Mouse (Mus musculus): ENCODE results near the gene S100g. TPM values are rescaled to one million over a fixed set of nuclear protein-coding genes. Genes with fewer than 3 reads are reported as not detected.

S100g gene
- not detected in 2 replicates for polyA plus RNA-seq (2012; ENCODE audit: insufficient read depth, insufficient read length, missing spikeins)

DNA sequence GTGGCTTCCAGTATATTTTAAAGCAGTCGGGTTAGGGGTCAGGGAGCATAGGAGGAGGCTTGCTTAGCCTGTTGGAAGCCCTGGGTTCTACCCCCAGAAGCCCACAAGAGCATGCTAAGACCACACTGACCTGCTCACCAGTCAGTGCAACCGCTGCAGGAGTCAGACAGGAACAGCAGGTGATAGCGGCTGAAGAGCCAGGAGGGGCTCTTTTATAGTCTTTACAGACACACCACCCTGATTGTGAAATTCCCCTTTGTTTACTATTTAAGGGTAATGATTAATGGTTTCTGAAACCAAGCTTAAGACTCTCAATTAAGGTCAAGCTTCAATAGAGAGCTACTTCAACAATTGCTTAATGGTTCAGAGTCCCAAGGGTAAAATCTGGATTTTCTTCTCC, at the start of gene S100g:
S100g (minus strand) TSS at position 217 of the 400 bp plus-strand sequence.
- Histone ChIP-seq H3K4me3 (ENCODE audit: insufficient read depth, low read depth, low read length) (no peak within 1 kb of the TSS), H3K27ac (replicated peaks; ENCODE audit: low read depth, low read length) (no peak within 1 kb of the TSS)

DNA sequence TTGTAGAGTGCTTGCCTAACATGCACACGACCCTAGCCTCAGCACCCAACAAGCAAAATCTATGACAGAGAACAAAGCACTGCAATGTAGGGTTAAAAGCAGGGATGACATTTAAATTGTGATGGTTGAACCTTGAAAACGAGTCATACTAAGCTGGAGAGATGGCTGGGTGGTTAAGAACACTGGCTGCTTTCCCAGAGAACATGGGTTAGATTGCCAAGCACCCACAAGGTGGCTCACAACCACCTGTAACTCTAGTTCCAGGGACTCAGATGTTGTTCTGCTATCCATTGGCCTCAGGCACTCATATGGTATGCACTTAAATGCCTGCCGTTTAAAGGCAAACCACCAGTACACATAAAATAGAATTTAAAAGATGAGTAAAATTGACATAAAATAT, 27.7 kb upstream of the S100g start:
- Histone ChIP-seq H3K4me3 (ENCODE audit: insufficient read depth, low read depth, low read length) (no peak overlapping the region), H3K27ac (replicated peaks; ENCODE audit: low read depth, low read length) (no peak overlapping the region), H3K4me1 (ENCODE audit: control insufficient read depth, insufficient read depth, insufficient read length, low read length) (no peaks in the 10 kb centered on the region)

More for the DNA sequence above, at the start of gene S100g:
- H3K4me1 ChIP-seq (ENCODE audit: control insufficient read depth, insufficient read depth, insufficient read length, low read length) = no peaks in the 10 kb centered on the region

DNA sequence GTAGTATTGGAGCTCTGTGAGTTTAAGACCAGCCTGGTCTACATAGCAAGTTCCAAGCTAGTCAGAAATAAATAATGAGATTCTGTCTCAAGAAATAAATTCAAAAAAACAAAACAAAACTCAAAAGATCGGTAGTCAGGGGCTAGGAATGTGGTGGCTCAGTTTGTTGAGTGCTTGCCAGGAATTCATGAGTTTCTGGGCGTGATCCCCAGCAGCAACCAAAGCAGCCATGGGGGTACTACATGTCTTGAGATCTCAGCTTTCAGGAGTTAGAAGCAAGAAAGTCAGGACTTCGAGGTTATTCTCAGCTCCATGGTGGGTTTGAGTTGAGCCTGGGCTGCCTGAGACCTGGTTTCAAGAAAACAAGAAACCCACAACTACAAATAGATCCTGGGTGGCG, 27.0 kb upstream of the S100g start:
- Histone ChIP-seq H3K27ac (replicated peaks; ENCODE audit: low read depth, low read length) (no peak overlapping the region), H3K4me3 (ENCODE audit: insufficient read depth, low read depth, low read length) (no peak overlapping the region), H3K4me1 (ENCODE audit: control insufficient read depth, insufficient read depth, insufficient read length, low read length) (no peaks in the 10 kb centered on the region)

DNA sequence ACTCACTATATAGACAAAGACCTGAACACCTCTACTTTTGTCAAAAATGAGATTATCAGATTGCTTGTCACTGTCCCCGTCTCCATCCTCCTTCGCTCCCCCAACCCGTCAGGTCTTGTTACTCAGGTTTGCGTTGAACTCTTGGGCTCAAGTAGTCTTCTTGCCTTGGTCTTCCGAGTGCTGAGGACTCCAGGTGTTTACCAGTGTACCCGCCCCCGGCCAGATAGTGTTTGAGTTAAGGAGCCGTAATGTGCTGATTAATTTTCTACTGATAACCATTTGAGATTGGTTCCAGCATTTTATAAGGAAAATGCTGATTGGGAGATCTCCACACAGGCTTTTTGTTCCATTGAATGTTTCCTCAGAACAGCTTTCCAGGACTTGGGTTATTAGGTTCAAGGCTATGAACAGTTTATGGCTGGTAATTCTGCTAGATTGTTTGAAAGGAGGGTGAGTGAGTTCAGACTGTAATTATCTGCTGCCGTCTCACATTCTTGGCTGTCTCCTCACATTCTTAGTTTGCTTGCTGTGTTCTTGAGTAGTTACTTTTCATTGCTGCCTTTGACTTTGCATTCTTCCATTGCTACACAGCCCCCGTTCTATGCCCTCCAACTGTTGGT, 22.6 kb upstream of the S100g start:
- H3K27ac ChIP-seq (replicated peaks; ENCODE audit: low read depth, low read length) = no peak overlapping the region
- H3K4me3 ChIP-seq (ENCODE audit: insufficient read depth, low read depth, low read length) = no peak overlapping the region
- H3K4me1 ChIP-seq (ENCODE audit: control insufficient read depth, insufficient read depth, insufficient read length, low read length) = no peaks in the 10 kb centered on the region

DNA sequence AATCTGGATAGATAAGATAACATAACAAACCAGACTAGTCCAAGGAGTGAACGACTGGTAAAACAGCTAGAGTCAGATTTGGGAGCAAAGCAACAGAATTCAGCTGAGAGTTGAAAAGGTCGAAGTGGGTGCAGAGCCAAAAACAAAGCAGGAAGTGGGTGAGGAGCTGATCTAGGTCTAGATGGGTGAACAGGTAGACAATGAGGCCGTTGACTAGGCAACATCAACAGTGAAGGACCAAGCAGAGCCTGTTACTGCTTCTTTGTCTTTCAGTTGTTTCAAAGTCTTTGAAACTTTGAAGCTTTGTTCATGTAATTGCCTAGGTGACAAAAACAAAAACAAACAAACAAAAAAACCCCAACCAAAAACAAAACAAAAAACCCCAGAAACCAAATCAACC, 11.8 kb upstream of the S100g start:
- Histone ChIP-seq H3K4me1 (ENCODE audit: control insufficient read depth, insufficient read depth, insufficient read length, low read length) (no peaks in the 10 kb centered on the region), H3K4me3 (ENCODE audit: insufficient read depth, low read depth, low read length) (no peak overlapping the region), H3K27ac (replicated peaks; ENCODE audit: low read depth, low read length) (no peak overlapping the region)

DNA sequence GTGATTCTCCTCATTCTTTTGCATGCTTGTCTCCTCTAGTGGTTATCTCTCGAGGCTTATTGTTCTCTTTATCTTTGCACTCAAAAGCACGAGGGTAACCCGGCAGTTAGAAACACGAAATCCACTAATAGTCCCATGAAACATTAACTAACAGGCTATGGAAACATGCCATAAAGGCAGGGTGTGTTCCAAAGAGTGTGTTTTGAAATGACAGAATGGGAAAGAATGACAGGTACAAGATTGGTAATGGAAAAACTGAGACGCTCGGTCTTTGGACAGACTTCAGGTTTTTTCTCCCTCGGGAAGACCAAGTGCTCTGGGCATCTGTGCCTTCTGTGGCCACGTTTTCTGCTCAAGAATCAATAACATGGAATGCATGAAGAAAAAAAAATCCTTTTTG, 3.1 kb upstream of the S100g start:
- Histone ChIP-seq H3K4me1 (ENCODE audit: control insufficient read depth, insufficient read depth, insufficient read length, low read length) (no peaks in the 10 kb centered on the region), H3K4me3 (ENCODE audit: insufficient read depth, low read depth, low read length) (no peak overlapping the region), H3K27ac (replicated peaks; ENCODE audit: low read depth, low read length) (no peak overlapping the region)

DNA sequence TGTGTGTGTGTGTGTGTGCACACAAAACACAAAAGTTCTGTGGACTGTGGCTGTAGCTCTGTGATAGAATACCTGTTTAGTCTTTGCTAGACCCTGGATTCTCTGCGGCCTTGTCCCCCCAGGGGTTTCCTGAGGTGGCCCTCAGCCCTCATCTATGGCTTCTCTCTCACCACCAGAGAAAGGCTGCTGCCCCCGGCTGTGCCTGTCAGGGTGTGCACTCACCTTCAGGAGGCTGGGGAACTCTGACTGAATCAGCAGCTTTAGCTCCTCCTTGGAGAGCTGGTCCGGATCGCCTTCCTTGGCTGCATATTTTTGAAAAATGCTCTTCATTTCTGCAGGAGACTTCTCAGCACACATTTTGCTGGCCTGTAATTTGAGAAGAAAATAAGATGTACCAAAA, 559 bp downstream of the S100g start:
- Histone ChIP-seq H3K4me3 (ENCODE audit: insufficient read depth, low read depth, low read length) (no peak overlapping the region), H3K27ac (replicated peaks; ENCODE audit: low read depth, low read length) (no peak overlapping the region), H3K4me1 (ENCODE audit: control insufficient read depth, insufficient read depth, insufficient read length, low read length) (no peaks in the 10 kb centered on the region)

DNA sequence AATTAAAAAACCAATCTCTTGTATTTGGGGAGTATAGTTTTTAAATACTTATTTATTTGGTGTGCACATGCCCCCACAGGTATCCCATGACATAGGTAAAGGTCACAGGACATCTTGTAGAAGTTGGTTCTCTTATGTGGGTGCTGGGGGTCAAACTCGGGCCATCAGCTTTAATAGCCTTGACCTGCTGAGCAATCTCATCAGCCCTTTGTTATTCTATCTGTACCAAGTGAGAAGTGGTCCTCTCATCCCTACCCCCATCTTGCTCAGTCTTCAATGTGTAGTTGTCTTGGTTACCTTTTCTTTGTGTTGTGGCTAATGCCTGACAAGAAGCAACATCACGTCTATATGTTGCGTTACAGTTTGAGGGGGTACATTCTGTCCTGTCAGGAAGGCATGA, 6.5 kb downstream of the S100g start:
- no peaks in the 10 kb centered on the region for H3K4me1 ChIP-seq (ENCODE audit: control insufficient read depth, insufficient read depth, insufficient read length, low read length)
- H3K27ac ChIP-seq (replicated peaks; ENCODE audit: low read depth, low read length) = no peak overlapping the region
- no peak overlapping the region for H3K4me3 ChIP-seq (ENCODE audit: insufficient read depth, low read depth, low read length)

DNA sequence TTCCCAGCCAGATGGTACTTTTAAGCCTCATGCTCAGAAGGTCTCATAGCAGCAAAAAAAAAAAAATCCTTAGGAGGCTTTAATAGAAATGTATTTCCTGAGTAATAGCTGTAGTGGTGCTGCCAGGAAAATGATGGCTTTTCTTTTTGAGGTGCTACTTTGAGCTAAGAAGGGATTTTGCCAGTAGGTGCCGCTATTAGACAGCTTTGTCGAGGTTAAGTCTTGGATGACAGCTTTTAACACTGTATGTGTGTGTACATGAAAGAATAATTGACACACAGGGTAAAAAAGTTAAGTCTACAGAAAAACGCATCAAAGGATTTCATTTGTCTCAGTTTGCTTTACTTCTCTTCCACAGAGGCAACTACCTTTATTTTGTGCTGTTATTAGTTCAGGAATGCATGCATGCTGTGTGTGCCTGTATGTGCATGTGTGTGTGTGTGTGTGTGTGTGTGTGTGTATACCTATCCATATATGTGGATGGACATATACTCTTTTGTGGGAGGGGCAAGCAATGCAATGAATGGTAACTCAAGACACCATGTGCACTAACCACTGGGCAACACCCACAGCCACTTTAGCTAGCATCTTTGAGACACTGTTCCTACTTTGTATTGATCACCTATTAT, 14.5 kb downstream of the S100g start:
- no peak overlapping the region for H3K4me3 ChIP-seq (ENCODE audit: insufficient read depth, low read depth, low read length)
- no peak overlapping the region for H3K27ac ChIP-seq (replicated peaks; ENCODE audit: low read depth, low read length)
- H3K4me1 ChIP-seq (ENCODE audit: control insufficient read depth, insufficient read depth, insufficient read length, low read length) = no peaks in the 10 kb centered on the region

DNA sequence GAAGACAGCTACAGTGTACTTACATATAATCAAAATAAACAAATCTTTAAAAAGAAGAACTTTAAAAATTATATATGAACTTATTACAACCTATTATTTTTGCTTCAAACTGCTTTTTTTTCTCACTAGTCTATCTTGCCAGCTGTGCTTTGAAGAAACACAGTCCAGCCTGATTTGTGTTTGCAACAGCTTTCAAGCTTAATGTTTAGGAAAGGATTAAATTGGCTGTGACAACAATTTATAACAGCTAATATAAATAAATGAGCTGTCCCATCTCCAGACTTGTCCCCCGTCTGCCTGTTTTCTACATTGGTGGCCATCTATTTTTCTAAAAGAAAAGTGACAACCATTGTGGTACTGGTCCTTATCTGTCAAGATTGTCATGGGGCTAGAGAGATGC, 22.4 kb downstream of the S100g start:
- Histone ChIP-seq H3K27ac (replicated peaks; ENCODE audit: low read depth, low read length) (no peak overlapping the region), H3K4me1 (ENCODE audit: control insufficient read depth, insufficient read depth, insufficient read length, low read length) (no peaks in the 10 kb centered on the region), H3K4me3 (ENCODE audit: insufficient read depth, low read depth, low read length) (no peak overlapping the region)

DNA sequence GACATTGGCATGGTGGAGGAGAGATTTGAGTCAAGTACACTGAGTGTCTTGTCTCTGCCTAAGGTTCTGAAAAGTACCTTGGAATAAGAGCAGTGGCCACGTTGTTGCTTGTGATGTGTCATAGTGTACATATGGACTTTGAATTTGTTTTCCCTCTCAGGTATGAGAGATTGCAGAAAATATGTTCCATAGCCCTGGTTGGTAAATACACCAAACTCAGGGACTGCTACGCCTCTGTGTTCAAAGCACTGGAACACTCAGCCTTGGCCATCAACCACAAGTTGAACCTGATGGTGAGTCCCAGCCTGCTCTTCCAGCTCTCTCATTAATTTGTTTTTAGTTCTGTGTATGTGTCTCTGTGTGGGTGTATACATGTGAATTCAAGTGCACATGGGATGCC, 32.9 kb downstream of the S100g start:
- Histone ChIP-seq H3K27ac (replicated peaks; ENCODE audit: low read depth, low read length) (no peak overlapping the region), H3K4me3 (ENCODE audit: insufficient read depth, low read depth, low read length) (no peak overlapping the region), H3K4me1 (ENCODE audit: control insufficient read depth, insufficient read depth, insufficient read length, low read length) (no peaks in the 10 kb centered on the region)

DNA sequence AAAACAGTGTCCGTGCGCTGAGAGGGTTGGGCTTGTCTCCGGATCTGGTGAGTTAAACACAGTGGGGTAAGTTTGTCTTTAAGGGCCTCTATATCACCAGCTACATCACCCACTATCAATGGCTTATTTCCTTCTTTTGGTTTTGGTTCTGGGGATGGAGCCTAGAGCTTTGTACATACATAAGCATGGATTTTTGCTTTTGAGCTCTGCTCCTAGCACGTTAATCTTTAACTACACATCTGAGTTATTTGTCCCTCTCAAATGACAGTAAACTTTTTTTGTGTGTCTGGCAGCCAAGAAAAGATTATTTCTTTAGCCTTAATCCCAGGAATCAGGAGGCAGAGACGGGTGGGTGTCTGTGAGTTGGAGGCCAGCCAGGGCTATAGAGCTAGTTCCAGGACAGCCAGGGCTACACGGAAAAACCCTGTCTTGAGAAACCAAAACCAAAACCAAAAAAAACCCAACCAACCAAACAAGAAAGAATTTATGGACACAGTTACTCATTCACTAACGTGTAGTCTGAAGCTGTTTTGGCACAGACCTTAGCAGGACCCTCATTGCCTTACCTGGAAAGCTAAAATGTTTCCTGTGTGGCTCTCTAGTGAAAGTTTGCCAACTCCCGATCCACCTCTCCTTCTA, 42.8 kb downstream of the S100g start:
- H3K4me3 ChIP-seq (ENCODE audit: insufficient read depth, low read depth, low read length) = no peak overlapping the region
- no peaks in the 10 kb centered on the region for H3K4me1 ChIP-seq (ENCODE audit: control insufficient read depth, insufficient read depth, insufficient read length, low read length)
- H3K27ac ChIP-seq (replicated peaks; ENCODE audit: low read depth, low read length) = no peak overlapping the region

DNA sequence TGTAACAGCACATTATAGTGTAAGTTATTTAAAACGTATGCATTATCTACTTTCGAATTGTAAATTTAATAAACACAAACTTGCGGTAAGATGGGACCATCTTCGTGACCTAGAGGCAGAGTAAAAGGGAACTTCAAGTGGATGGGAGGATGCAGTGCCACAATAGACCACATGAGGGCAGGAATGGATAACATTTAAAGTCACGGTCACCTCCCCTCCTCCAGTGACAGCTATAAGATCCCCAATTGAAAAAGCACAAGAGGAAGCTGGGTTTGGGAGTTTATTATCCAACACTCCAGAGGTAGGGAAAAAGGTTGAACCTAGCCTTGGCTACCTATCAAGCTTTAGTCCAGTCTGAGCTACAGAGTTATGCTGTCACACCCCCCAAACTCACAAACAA, 48.7 kb downstream of the S100g start:
- Histone ChIP-seq H3K27ac (replicated peaks; ENCODE audit: low read depth, low read length) (no peak overlapping the region), H3K4me3 (ENCODE audit: insufficient read depth, low read depth, low read length) (no peak overlapping the region)

DNA sequence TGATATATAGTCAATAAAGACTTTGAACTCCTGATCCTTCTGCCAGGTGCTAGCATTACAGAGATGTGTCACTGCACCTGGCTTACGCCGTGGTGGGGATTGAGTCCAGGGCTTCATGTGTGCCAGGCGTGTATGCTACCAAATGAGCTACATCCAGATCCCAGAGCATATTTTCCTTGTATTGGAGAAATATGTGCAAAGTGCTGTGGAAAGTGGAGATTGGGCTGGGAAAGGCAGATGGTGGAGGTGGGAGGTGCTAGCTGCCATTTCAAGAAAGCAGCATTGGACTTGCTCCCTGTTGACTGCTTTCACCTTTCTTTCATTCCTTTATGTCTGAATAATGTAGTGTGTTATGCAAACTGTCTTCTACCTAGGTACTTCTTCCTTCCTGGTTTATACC, 50.7 kb downstream of the S100g start:
- H3K4me3 ChIP-seq (ENCODE audit: insufficient read depth, low read depth, low read length) = no peak overlapping the region
- no peak overlapping the region for H3K27ac ChIP-seq (replicated peaks; ENCODE audit: low read depth, low read length)
- H3K4me1 ChIP-seq (ENCODE audit: control insufficient read depth, insufficient read depth, insufficient read length, low read length) = no peaks in the 10 kb centered on the region

More for the DNA sequence above, 48.7 kb downstream of the S100g start:
- no peaks in the 10 kb centered on the region for H3K4me1 ChIP-seq (ENCODE audit: control insufficient read depth, insufficient read depth, insufficient read length, low read length)

Measured in brown adipose tissue, adult 24 weeks (tissue).